Mouse (Mus musculus): ENCODE results near the gene Laptm5. TPM values are rescaled to one million over a fixed set of nuclear protein-coding genes. Genes with fewer than 3 reads are reported as not detected.

Laptm5 gene
- polyA plus RNA-seq, 1 experiment from 2014 or later = 27.4 TPM

DNA sequence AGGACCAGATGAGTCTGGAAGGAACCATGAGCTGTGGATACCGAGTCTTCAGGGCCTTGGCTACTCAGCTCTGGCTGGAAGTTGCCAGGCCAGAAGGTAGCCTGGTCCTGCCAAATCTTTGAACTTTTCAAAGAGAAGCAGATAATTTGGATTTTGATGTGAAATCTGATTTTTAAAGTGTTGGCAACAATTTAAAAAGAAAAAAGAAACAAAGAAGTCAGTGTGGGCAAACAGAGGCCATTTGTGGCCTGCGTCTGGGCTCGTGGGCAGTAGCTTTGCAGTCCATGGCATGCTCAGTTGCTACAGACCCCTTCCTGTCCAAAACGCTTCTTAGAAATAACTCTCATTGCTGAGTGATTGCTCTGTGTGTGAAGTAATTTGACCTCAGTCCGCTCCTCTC is 31.6 kb upstream of the Laptm5 start:
- Histone ChIP-seq H3K9ac (no peak overlapping the region), H3K4me2 (no peak overlapping the region), H3K4me3 (no peak overlapping the region), H3K36me3 (no peaks in the 10 kb centered on the region), H3K4me1 (replicated peaks) (peaks cover 15% of the 10 kb centered on the region), H3K9me3 (replicated peaks) (no peaks in the 10 kb centered on the region), H3K27ac (no peak overlapping the region), H3K27me3 (peaks cover 7% of the 10 kb centered on the region)
- WGBS = 71% methylated on average over 5 of the region's 5 CpGs
- ATAC-seq (replicated peaks; ENCODE audit: insufficient number of reproducible peaks, insufficient read depth, low FRiP score, low read depth) = no peak

DNA sequence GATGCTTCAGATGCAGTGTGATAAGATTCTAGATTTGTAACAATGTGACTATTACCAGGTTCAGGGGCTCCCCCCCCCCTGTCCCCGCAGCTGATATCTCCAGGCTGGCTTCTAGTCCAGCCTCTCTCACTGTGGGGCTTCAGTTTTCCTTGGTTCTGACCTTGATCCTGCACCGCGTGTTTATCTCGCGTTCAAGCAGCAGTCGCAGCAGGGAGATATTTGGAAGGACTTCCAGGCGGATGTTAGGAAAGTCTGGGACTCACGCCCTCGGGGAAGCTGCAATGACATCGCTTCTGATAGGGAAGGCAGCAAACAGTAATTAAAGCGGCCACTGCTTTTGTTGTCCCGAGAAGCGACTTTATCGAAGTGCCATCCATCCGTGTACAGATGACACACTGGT is 30.2 kb upstream of the Laptm5 start:
- 26% methylated on average over 15 of the region's 15 CpGs for WGBS
- Histone ChIP-seq H3K27ac (no peak overlapping the region), H3K27me3 (0 out of 2 replicates have a peak, but pooled peaks cover 6% of the 10 kb centered on the region), H3K4me1 (replicated peaks) (peaks cover 15% of the 10 kb centered on the region), H3K9me3 (replicated peaks) (no peaks in the 10 kb centered on the region), H3K36me3 (no peaks in the 10 kb centered on the region), H3K9ac (no peak overlapping the region), H3K4me2 (no peak overlapping the region), H3K4me3 (no peak overlapping the region)
- ATAC-seq (replicated peaks; ENCODE audit: insufficient number of reproducible peaks, insufficient read depth, low FRiP score, low read depth) = no peak

DNA sequence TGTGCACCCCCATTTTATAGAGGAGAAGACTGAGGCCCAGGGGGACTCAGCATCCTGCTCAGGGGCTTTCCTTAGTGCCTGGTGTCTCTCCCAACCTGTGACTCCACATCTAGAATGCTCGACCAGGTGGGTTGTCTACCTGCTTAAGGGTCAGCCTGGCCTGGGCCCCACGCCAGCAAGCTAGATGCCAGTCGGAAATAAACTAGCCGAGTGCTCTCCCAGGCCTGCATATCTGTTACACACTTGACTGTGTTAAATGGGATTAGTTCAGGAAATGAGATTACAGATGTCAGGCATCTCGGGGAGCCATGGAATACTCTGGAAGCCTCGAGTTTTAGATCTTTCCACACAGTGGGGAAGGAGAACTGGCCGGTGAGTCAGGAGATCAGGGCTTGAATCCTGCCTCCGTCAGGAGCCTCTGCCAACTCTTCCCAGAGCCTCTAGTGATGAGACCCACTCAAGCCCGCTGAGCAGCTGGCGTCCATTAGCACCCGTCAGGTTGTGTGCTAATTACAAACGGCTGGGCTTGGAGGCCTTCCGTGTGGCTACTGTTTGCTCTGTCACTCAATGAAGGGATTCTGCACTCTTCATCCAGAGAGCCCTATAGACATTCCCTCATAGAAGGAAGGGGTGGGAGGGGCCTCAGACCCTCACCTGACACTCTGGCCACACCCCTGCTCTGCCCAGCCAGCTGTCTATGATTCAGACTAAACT is 28.9 kb upstream of the Laptm5 start:
- Histone ChIP-seq H3K4me3 (no peak overlapping the region), H3K9ac (no peak overlapping the region), H3K9me3 (replicated peaks) (no peaks in the 10 kb centered on the region), H3K27ac (no peak overlapping the region), H3K27me3 (0 out of 2 replicates have a peak, but pooled peaks cover 6% of the 10 kb centered on the region), H3K36me3 (no peaks in the 10 kb centered on the region), H3K4me2 (no peak overlapping the region), H3K4me1 (replicated peaks) (peaks cover 7% of the 10 kb centered on the region)
- whole genome bisulfite sequencing = 24% methylated on average over 13 of the region's 13 CpGs
- no peak for ATAC-seq (replicated peaks; ENCODE audit: insufficient number of reproducible peaks, insufficient read depth, low FRiP score, low read depth)

DNA sequence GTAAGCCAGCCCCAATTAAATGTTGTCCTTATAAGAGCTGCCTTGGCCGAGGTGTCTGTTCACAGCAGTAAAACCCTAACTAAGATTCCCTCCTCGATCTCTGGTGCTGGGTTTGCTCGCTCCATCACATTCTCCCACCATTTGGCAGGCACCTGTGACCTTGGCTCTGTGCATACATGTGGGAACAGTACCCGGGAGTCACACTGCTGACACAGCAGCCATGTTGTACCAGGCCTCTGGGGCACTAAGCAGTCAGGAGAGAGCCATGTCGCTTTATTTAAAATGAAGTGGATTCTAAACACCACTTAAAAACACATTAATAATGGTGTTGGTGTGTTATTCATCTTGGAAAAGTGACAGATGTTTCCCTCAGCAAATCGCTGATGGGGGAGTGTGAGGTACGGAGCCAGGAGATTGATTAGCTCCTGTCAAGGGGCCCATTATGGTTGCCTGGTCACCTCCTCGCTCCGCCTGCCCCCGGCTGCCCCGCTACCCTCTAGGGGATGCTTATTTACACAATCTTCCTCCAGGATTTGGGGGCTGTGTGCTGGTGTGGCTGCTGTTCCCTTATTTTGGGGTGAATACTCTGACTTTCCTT is 25.7 kb upstream of the Laptm5 start:
- Histone ChIP-seq H3K4me1 (replicated peaks) (peaks cover 12% of the 10 kb centered on the region), H3K4me3 (no peak overlapping the region), H3K4me2 (no peak overlapping the region), H3K36me3 (no peaks in the 10 kb centered on the region), H3K27ac (no peak overlapping the region), H3K9ac (no peak overlapping the region), H3K27me3 (peaks cover 7% of the 10 kb centered on the region; the same call in 1 of the 2 replicates), H3K9me3 (replicated peaks) (no peaks in the 10 kb centered on the region)
- 54% methylated on average over 11 of the region's 11 CpGs for WGBS
- no peak for ATAC-seq (replicated peaks; ENCODE audit: insufficient number of reproducible peaks, insufficient read depth, low FRiP score, low read depth)

DNA sequence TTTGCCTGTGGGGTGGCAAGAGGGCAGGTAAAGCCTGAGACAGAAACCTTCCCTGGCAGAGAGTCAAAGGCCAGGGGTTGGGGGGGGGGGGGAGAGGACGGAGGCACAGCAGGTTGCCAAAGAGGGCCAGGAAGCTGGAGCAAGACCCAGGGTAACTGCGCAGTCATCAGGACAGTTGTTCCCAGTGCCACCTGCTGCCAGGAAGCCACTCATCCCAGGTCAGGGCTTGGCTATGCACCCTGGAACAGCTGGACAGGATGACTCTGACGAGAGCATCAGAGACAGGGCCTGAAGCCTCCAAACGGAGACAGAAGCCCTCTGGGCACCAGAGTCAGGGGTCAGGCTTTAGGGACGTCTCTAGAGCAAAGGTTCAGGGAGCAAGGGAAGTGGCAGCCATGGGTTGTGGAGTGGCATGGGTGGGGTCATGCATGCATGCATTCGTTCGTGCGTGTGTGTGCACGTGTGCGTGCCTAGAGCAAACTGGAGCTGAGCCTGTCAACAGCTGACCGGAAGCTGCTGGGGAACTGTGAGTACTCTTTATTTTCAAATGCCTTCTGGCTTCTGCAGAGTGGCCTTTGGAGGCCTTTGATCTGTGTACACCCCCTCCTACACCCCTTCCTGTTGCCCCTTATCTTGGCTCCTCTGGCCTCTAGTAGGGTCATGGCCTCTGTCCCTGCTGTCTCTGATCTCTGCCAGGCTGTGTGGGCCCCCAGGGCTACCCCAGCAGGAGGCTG is 23.0 kb upstream of the Laptm5 start:
- 36% methylated on average over 10 of the region's 11 CpGs for WGBS
- ATAC-seq (replicated peaks; ENCODE audit: insufficient number of reproducible peaks, insufficient read depth, low FRiP score, low read depth) = 0 out of 2 replicates have a peak, but pooled peaks have one; percentile 15
- H3K27ac ChIP-seq = no peak overlapping the region

DNA sequence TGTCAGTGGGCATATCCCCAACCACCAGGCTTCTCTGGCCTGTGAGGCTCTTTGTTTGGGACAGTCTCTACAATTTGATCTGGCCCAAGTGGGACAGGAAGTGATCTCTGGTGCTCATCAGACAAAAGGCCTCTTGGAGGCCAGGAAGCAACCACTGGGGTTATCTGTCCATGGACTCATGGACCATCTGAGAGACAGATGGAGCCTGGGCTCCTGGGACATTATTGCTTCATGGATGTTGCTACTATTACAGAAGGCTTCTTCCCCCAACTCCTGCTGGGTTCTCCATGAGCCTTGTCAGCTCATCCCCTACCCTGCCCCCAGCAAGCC is 22.4 kb upstream of the Laptm5 start:
- Histone ChIP-seq H3K27me3 (peaks cover 17% of the 10 kb centered on the region), H3K9me3 (replicated peaks) (no peaks in the 10 kb centered on the region), H3K4me3 (no peak overlapping the region), H3K9ac (no peak overlapping the region), H3K4me2 (no peak overlapping the region), H3K4me1 (replicated peaks) (peaks cover 5% of the 10 kb centered on the region), H3K36me3 (no peaks in the 10 kb centered on the region), H3K27ac (no peak overlapping the region)
- no peak for ATAC-seq (replicated peaks; ENCODE audit: insufficient number of reproducible peaks, insufficient read depth, low FRiP score, low read depth)

More for the DNA sequence above, 23.0 kb upstream of the Laptm5 start:
- H3K9me3 ChIP-seq (replicated peaks) = no peaks in the 10 kb centered on the region
- H3K27me3 ChIP-seq = peaks cover 17% of the 10 kb centered on the region
- no peak overlapping the region for H3K4me2 ChIP-seq
- H3K9ac ChIP-seq = no peak overlapping the region
- peaks cover 5% of the 10 kb centered on the region for H3K4me1 ChIP-seq (replicated peaks)
- H3K36me3 ChIP-seq = no peaks in the 10 kb centered on the region
- H3K4me3 ChIP-seq = no peak overlapping the region

DNA sequence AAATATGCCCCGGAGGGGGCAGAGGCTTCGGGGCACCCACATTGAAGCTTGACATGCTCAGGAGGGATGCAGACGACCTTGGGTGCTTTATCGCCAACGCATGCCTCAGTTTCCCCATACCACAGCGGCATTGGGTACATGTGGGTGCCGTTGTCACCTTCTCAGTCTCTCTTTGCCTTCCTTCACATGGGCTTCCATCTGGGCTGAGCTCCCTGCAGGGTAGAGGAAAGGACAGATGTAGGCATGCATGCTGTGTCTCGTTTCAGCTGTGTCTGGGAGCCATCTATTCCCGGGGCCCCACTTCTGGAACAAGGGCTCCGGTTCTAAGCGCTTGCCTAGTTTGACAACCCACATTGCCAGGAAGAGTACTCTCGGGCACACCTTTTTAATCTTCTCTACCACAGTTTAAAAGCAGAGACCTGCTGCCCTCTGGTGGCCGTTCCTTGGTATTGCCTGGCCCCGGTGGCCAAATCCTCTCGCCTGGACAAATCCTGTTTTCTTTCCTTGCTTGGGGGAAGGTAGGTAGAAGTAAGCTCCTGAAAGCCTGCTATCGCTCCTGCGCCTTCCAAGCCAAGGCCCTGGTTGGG is 20.8 kb upstream of the Laptm5 start:
- 35% methylated on average over 17 of the region's 17 CpGs for WGBS
- Histone ChIP-seq H3K36me3 (no peaks in the 10 kb centered on the region), H3K4me2 (no peak overlapping the region), H3K9ac (no peak overlapping the region), H3K27ac (no peak overlapping the region), H3K9me3 (replicated peaks) (no peaks in the 10 kb centered on the region), H3K4me1 (replicated peaks) (peaks cover 5% of the 10 kb centered on the region), H3K4me3 (no peak overlapping the region), H3K27me3 (peaks cover 17% of the 10 kb centered on the region)
- ATAC-seq (replicated peaks; ENCODE audit: insufficient number of reproducible peaks, insufficient read depth, low FRiP score, low read depth) = no peak

DNA sequence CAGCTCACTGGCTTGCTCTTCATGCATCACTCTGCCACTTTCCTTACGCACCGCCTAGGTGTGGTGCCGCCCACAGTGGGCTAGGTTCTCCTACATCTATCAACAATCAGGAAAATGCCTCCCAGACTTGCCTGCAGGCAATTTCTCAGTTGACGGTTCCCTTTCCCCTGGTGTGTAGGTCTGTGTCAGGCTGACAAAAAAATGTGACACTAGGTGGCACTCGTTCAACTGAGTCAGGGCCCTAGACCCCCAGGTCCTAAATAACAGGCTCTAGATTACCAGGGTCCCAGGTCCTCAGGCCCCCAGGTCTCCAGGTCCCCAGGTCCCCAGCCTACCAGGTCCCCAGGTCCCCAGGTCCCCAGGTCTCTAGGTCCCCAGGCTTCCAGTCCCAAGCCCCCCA is 19.2 kb upstream of the Laptm5 start:
- Histone ChIP-seq H3K27me3 (peaks cover 17% of the 10 kb centered on the region), H3K36me3 (no peaks in the 10 kb centered on the region), H3K9me3 (replicated peaks) (no peaks in the 10 kb centered on the region), H3K9ac (no peak overlapping the region), H3K4me2 (no peak overlapping the region), H3K4me1 (replicated peaks) (peaks cover 5% of the 10 kb centered on the region), H3K27ac (no peak overlapping the region), H3K4me3 (no peak overlapping the region)
- 54% methylated on average over 5 of the region's 5 CpGs for WGBS
- ATAC-seq (replicated peaks; ENCODE audit: insufficient number of reproducible peaks, insufficient read depth, low FRiP score, low read depth) = no peak

DNA sequence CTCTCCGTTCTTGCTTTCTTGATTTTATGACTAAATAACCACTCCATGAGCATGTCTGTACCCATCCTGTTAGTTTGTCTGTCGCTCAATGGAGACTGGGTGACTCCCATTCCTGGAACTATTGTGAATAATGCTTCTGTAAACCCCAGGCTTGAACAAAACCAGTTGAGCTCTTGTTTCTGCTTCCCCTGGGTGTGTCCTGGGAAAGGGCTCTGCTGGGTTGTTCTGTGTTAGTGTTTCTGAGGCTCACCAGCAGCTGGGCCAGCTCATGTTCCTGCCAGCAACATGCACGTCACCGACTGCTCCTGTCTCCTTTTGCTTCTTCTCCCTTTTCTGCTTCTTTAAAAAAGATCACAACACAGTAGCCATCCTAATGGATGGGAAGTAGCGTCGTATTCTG is 17.2 kb upstream of the Laptm5 start:
- WGBS = 73% methylated on average over 6 of the region's 6 CpGs
- Histone ChIP-seq H3K9ac (no peak overlapping the region), H3K27me3 (peaks cover 17% of the 10 kb centered on the region), H3K36me3 (no peaks in the 10 kb centered on the region), H3K4me1 (replicated peaks) (peaks cover 8% of the 10 kb centered on the region), H3K9me3 (replicated peaks) (no peaks in the 10 kb centered on the region), H3K27ac (no peak overlapping the region), H3K4me2 (no peak overlapping the region), H3K4me3 (no peak overlapping the region)
- ATAC-seq (replicated peaks; ENCODE audit: insufficient number of reproducible peaks, insufficient read depth, low FRiP score, low read depth) = no peak

DNA sequence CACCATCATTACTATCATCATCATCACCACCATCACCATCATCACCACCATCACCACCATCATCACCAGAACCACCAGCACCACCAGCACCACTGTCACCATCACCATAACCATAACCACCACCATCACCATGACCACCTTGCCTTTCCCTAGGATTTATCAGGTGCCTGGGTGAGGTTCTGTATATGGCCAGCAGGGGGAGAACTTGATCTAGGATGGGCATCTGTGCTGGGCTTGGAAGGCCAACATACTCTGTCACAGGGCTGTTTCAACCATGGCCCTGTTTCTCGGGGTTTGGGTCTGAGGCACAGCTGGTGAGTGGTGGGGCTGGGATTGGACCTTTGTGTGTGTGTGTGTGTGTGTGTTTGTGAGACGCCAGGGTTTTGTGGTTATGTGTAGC is 16.6 kb upstream of the Laptm5 start:
- 72% methylated on average over 2 of the region's 2 CpGs for WGBS
- H3K9me3 ChIP-seq (replicated peaks) = no peaks in the 10 kb centered on the region
- no peaks in the 10 kb centered on the region for H3K36me3 ChIP-seq

DNA sequence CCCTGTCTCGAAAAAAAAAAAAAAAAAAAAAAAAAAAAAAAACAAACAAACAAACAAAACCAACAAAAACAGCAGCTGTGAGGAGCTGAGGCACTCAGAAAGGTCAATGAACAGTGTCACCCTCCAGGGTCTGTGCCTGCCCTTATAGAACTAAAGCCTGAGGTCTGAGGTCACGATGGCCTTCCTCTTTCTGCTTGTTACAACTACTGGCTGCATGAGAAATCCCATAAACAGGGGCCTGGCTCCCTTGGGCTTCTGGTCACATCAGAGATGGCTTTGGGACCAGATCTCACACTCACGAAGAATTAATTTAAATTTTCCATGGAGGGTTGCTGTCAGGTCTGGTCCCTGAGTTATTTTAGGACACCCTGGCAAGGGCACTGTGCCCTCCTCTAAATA is 13.5 kb upstream of the Laptm5 start:
- no peak overlapping the region for H3K4me3 ChIP-seq
- 57% methylated on average over 3 of the region's 3 CpGs for WGBS
- peak overlapping the region; percentile 33 for H3K27ac ChIP-seq
- H3K9me3 ChIP-seq (replicated peaks) = no peaks in the 10 kb centered on the region
- no peaks in the 10 kb centered on the region for H3K36me3 ChIP-seq
- no peaks in the 10 kb centered on the region; the same call in 1 of the 2 replicates for H3K27me3 ChIP-seq
- H3K9ac ChIP-seq = no peak overlapping the region
- peaks cover 15% of the 10 kb centered on the region for H3K4me1 ChIP-seq (replicated peaks)
- no peak for ATAC-seq (replicated peaks; ENCODE audit: insufficient number of reproducible peaks, insufficient read depth, low FRiP score, low read depth)
- H3K4me2 ChIP-seq = no peak overlapping the region

More for the DNA sequence above, 16.6 kb upstream of the Laptm5 start:
- no peak overlapping the region for H3K27ac ChIP-seq
- peaks cover 17% of the 10 kb centered on the region for H3K27me3 ChIP-seq
- H3K4me1 ChIP-seq (replicated peaks) = peaks cover 8% of the 10 kb centered on the region
- ATAC-seq (replicated peaks; ENCODE audit: insufficient number of reproducible peaks, insufficient read depth, low FRiP score, low read depth) = no peak
- no peak overlapping the region for H3K9ac ChIP-seq
- H3K4me3 ChIP-seq = no peak overlapping the region
- H3K4me2 ChIP-seq = no peak overlapping the region

Data from heart, embryonic 15.5 days (tissue).